Mouse (Mus musculus) lung, postnatal 0 days (tissue): ENCODE measurements around the gene Ap1s3. TPM values are rescaled to one million over a fixed set of nuclear protein-coding genes. Genes with fewer than 3 reads are reported as not detected.
A peak's percentile ranks its signal among the peaks of the same experiment; 100 is the strongest.

Source experiments
- ATAC-seq: fragments of 200-750 bp; cut with Nextera tagmentation; 2 replicates; pipeline ENCODE4 v1.8.0; 2017; ENCODE audit warnings: moderate library complexity
- DNase-seq: peaks from one replicate; pipeline ENCODE4 v3.0.0-alpha.2; 2016; ENCODE audit warnings: low spot score
- H3K27ac ChIP-seq: fragments of 300-500 bp; sonication (generic); 2 replicates; pipeline ENCODE4 v1.5.1; 2014; ENCODE audit warnings: antibody characterized with exemption, mild to moderate bottlenecking, low read length, mixed read lengths
- H3K27me3 ChIP-seq: fragments of 300-500 bp; sonication (generic); replicated peaks from 2 replicates; pipeline ENCODE4 v1.6.1; 2014; ENCODE audit warnings: low read length, mixed read lengths; ENCODE audit not compliant: insufficient read depth
- H3K36me3 ChIP-seq: fragments of 300-500 bp; sonication (generic); 2 replicates; pipeline ENCODE4 v1.6.1; 2014; ENCODE audit warnings: low read length, mixed read lengths; ENCODE audit not compliant: insufficient read depth
- H3K4me1 ChIP-seq: fragments of 300-500 bp; sonication (generic); 2 replicates; pipeline ENCODE4 v1.6.1; 2014; ENCODE audit warnings: antibody characterized with exemption, low read depth, low read length, mixed read lengths; ENCODE audit not compliant: insufficient read depth
- H3K4me2 ChIP-seq: fragments of 300-500 bp; sonication (generic); replicated peaks from 2 replicates; pipeline ENCODE4 v1.6.1; 2014; ENCODE audit warnings: low read depth, mild to moderate bottlenecking, low read length, moderate library complexity, mixed read lengths
- H3K4me3 ChIP-seq: fragments of 300-500 bp; sonication (generic); 2 replicates; pipeline ENCODE4 v1.5.1; 2014; ENCODE audit warnings: low read depth, low read length
- H3K9ac ChIP-seq: fragments of 300-500 bp; sonication (generic); replicated peaks from 2 replicates; pipeline ENCODE4 v1.6.1; 2014; ENCODE audit warnings: low read depth, mild to moderate bottlenecking
- H3K9me3 ChIP-seq: fragments of 300-500 bp; sonication (generic); 2 replicates; pipeline ENCODE4 v1.6.1; 2016; ENCODE audit warnings: low read length, mixed read lengths
- CTCF ChIP-seq: IDR thresholded peaks from 2 replicates; pipeline ENCODE4 v1.5.1; 2016; ENCODE audit warnings: antibody characterized with exemption, mild to moderate bottlenecking
- EP300 ChIP-seq: IDR thresholded peaks from 2 replicates; pipeline ENCODE4 v1.6.1; 2016; ENCODE audit warnings: antibody characterized with exemption, mild to moderate bottlenecking, control low read depth
- WGBS: fragments of 180-500 bp; shearing (Covaris S2); extraction: QIAGEN DNeasy Blood & Tissue Kit; methylation state at CpG from one replicate; pipeline ENCODE4 v1.1.7; 2014; 5-methylcytosine and 5-hydroxymethylcytosine counted together
- polyA plus RNA-seq: library from polyadenylated mRNA; unstranded; fragments of >200 nt; fragmentation: Nextera tagmentation; extraction: Ambion mirVana; gene quantifications from 2 replicates; pipeline ENCODE4 v1.2.1, GENCODE M21; 2015

The Ap1s3 gene
- polyA plus RNA-seq = 1.2 and 1.6 TPM in 2 replicates

DNA sequence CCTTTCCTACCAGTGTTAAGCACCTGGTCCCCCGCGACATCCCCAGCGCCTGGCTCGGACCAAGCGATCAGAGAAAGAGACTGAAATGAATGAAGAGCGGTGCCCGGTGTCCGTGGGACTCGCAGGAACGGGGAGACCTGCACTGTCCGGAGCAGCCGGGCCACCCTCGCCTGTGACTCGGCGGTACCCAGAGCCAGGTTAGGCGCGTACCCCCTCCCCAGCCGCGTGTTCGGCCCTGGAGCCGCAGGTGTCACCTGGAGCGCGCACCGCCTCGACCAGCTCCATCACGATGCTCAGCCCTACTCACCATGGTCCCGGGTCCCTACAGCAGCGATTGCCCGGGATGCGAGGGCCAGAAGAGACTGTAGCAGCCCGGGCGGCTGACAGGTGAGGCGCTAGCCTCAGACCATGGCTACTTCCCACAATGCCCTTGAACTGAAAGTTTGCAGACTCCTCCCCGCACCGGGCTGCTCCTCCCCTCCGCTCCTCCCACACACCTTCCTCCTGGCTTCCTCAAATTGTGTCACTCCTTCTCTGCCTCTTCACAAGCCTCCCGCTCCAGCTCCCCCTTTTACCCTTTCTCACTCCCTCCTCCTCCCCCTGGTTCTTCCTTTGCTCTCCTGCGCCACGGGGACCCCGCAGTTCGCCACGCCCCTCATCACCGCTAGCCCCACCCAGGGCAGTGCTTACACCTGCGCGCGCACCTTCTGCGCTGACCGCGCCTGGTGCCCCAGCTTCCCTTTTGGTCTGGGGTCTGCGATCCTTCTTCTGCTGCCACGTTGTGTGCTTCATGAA, at the start of gene Ap1s3:
Gene Ap1s3 (minus strand): TSS at position 430 of the 795 bp plus-strand sequence.
- H3K27ac ChIP-seq = peak within 1 kb of the TSS; percentile 64
- no peak for TF ChIP-seq CTCF
- no peak for TF ChIP-seq EP300

DNA sequence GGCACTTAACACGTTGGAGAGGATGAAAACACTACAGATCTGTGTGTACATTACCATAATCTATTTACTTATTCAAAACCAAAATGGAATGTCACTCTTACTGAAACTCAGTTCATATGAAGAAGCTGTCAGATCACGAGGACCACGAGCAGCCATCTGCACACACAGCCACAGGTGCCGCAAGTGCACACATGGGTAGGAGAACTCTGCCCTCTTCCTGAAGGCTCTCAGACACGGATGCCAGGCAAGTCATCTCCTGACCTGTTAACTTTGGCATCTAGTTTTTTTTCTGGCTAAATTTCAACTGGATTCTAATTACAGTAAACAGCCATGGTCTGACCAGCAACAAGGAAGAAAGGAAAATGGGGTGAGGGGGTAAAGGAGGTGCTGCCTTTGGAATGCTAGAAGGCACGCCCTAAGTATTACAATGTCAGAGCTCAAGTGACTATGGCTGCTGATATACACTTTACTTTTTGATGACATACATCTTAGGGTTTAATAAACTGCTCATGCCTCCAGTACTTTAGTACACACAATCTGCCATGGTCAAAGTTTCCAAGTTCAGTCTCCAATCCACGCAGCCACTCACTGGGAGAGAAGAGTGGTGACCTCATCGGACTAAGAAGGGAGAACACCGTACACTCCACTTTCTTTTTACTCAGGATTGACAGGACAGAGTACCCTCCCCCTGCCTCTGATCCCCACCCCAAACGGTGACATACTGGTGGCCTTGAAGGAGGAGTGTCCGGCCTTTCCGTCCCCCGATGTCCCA, 42.6 kb upstream of the Ap1s3 start:
- ATAC-seq (peak; percentile 53), DNase-seq (peak; percentile 21)
- H3K27me3 ChIP-seq = no peaks in the 10 kb centered on the region
- H3K4me1 ChIP-seq = no peaks in the 10 kb centered on the region; the same call in 1 of the 2 replicates
- no peaks in the 10 kb centered on the region for H3K9me3 ChIP-seq
- no peak overlapping the region for H3K9ac ChIP-seq
- H3K4me3 ChIP-seq = no peak overlapping the region
- TF ChIP-seq CTCF (no peak), EP300 (peak; percentile 27; the same call in 1 of the 2 replicates)
- 0 out of 2 replicates have a peak overlapping the region, but pooled peaks have one; percentile 5 for H3K27ac ChIP-seq
- H3K4me2 ChIP-seq = no peak overlapping the region
- WGBS = 72% methylated on average over 13 of the region's 13 CpGs
- H3K36me3 ChIP-seq = peaks cover 8% of the 10 kb centered on the region; the same call in 1 of the 2 replicates

More for the DNA sequence above, at the start of gene Ap1s3:
- H3K9ac ChIP-seq = peak within 1 kb of the TSS; percentile 48
- H3K4me3 ChIP-seq = peak within 1 kb of the TSS; percentile 65
- peak within 1 kb of the TSS; percentile 80 for H3K4me2 ChIP-seq
- DNase-seq = peak; percentile 92
- 0 out of 2 replicates have a peak, but pooled peaks cover 11% of the 10 kb centered on the region for H3K27me3 ChIP-seq
- peak; percentile 95 for ATAC-seq
- H3K4me1 ChIP-seq = no peaks in the 10 kb centered on the region
- H3K36me3 ChIP-seq = no peaks in the 10 kb centered on the region
- under 1% methylated on average over 51 of the region's 51 CpGs for WGBS
- H3K9me3 ChIP-seq = no peaks in the 10 kb centered on the region

DNA sequence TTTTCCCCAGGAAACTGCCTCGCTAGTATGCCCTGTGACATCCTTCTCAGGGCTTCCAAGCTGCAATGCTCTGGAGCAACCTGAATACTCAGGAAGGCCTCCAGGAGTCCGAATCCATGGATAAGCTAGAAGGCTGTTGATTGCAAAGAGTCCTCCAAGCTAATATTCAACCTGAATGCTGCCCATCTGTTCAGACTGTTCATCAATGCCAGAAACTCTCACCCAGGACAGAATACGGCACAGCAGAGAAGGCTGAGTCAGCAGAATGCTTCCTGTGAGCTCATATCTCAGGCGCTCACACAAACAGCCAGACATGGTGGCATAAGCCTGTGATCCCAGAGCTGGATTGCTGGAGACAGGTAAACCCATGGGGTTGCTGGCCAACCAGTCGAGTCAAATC, 41.3 kb upstream of the Ap1s3 start:
- Histone ChIP-seq H3K9me3 (no peaks in the 10 kb centered on the region), H3K27me3 (no peaks in the 10 kb centered on the region), H3K9ac (no peak overlapping the region), H3K4me1 (no peaks in the 10 kb centered on the region; the same call in 1 of the 2 replicates), H3K36me3 (peaks cover 8% of the 10 kb centered on the region; the same call in 1 of the 2 replicates), H3K4me2 (no peak overlapping the region), H3K4me3 (no peak overlapping the region), H3K27ac (no peak overlapping the region)
- no peak for ATAC-seq
- WGBS = 94% methylated on average over 5 of the region's 5 CpGs
- DNase-seq = no peak
- no peak for TF ChIP-seq CTCF
- TF ChIP-seq EP300 = no peak

DNA sequence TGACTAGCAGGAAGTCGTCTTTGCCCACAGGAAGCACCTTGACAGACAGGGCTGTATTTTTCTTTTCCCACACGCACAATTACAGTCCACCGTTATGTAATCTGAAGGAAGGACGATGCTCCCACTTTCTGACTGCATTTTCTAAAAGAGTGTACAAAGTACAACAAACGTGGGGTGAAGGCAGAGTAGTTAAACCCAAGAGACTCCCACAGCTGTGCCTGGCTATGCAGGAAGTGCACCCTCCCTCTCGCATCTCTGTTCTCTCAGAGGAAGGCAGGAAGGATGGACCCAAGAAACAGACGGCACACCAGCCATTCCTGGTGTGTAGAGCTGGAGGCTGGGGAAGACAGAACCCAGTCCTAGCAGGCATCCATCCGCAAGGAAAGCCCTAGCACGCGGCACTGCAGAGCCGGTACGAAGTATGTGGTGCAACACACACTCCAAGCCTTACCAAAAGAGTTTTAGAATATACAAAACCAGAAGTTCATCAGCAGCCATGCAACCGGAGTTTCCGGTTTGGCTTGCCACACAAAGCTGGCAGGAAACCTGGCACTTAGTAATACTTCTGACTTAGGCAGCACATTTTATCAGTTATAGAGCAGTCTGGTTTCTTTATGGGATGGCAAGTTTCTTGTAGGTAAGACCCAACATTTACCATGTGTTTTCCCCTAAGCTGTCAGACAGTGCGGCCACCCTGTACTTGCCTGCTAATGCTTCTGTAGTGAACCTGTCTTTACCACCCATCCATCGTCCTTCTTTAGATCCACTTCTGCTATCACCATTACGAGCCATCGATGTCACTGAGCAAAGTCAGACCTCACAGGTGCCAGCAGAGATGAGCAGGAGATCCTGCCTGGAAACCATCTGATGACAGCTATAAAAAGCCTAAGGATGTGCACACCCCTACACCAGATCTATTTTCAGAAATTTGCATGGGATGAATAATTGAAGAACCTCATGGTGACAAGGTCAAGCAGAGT, 39.7 kb upstream of the Ap1s3 start:
- 49% methylated on average over 18 of the region's 18 CpGs for WGBS
- no peak for TF ChIP-seq CTCF
- no peak for TF ChIP-seq EP300
- no peaks in the 10 kb centered on the region for H3K27me3 ChIP-seq
- H3K36me3 ChIP-seq = peaks cover 12% of the 10 kb centered on the region
- H3K4me3 ChIP-seq = no peak overlapping the region
- no peaks in the 10 kb centered on the region for H3K9me3 ChIP-seq
- DNase-seq (peak; percentile 58), ATAC-seq (peak; percentile 39)
- H3K4me1 ChIP-seq = no peaks in the 10 kb centered on the region; the same call in 1 of the 2 replicates
- H3K9ac ChIP-seq = no peak overlapping the region
- H3K27ac ChIP-seq = peak overlapping the region; percentile 26; the same call in 1 of the 2 replicates
- H3K4me2 ChIP-seq = peak overlapping the region; percentile 14; the same call in 1 of the 2 replicates

DNA sequence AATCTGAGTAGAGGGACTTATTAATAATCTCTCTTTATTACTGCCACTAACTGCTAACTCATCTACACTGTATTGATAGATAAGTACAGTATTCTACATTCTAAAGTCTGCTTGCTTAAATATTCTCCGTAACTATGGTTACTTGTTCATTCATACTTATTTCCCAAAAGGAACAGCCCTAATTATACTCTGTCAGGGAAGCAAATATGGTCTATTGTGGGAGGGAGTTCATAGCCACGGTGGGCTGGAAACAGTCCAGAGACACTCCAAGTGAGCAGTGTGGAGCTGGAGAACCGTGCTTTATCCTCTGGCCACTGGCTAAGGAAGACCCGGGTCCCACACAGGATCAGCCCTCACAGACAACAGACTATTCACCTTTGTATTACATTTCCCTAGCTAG, 38.9 kb upstream of the Ap1s3 start:
- Histone ChIP-seq H3K9me3 (no peaks in the 10 kb centered on the region), H3K4me1 (no peaks in the 10 kb centered on the region; the same call in 1 of the 2 replicates), H3K27ac (peak overlapping the region; percentile 26; the same call in 1 of the 2 replicates), H3K27me3 (no peaks in the 10 kb centered on the region), H3K9ac (no peak overlapping the region), H3K36me3 (peaks cover 19% of the 10 kb centered on the region), H3K4me3 (no peak overlapping the region), H3K4me2 (no peak overlapping the region)
- ATAC-seq (no peak), DNase-seq (no peak)
- no peak for TF ChIP-seq EP300
- TF ChIP-seq CTCF = no peak
- 40% methylated on average over 4 of the region's 4 CpGs for WGBS
